Mouse (Mus musculus) hindbrain, postnatal 0 days (tissue): ENCODE data around the gene Ephb2. TPM values are rescaled to one million over a fixed set of nuclear protein-coding genes. Genes with fewer than 3 reads are reported as not detected.

Source experiments
- ATAC-seq: fragments of 200-750 bp; cut with Nextera tagmentation; 2 replicates; pipeline ENCODE4 v1.8.0; 2017; ENCODE audit warnings: mild to moderate bottlenecking, moderate TSS enrichment, moderate library complexity
- DNase-seq: peaks from one replicate; pipeline ENCODE4 v3.0.0-alpha.2; 2015; ENCODE audit warnings: low spot score
- H3K27ac ChIP-seq: fragments of 300-500 bp; sonication (generic); 2 replicates; pipeline ENCODE4 v1.5.1; 2014; ENCODE audit warnings: mild to moderate bottlenecking
- H3K27me3 ChIP-seq: fragments of 300-500 bp; sonication (generic); 2 replicates; pipeline ENCODE4 v1.6.1; 2014; ENCODE audit warnings: low read length, mixed read lengths; ENCODE audit not compliant: insufficient read depth
- H3K36me3 ChIP-seq: fragments of 300-500 bp; sonication (generic); 2 replicates; pipeline ENCODE4 v1.6.1; 2014; ENCODE audit warnings: low read length, mixed read lengths; ENCODE audit not compliant: insufficient read depth
- H3K4me1 ChIP-seq: fragments of 300-500 bp; sonication (generic); 2 replicates; pipeline ENCODE4 v1.6.1; 2014; ENCODE audit warnings: antibody characterized with exemption, low read length, mixed read lengths; ENCODE audit not compliant: insufficient read depth
- H3K4me2 ChIP-seq: fragments of 300-500 bp; sonication (generic); 2 replicates; pipeline ENCODE4 v1.6.1; 2014; ENCODE audit warnings: low read depth, mild to moderate bottlenecking, low read length, moderate library complexity, mixed read lengths
- H3K4me3 ChIP-seq: fragments of 300-500 bp; sonication (generic); 2 replicates; pipeline ENCODE4 v1.5.1; 2014; ENCODE audit warnings: low read length
- H3K9ac ChIP-seq: fragments of 300-500 bp; sonication (generic); replicated peaks from 2 replicates; pipeline ENCODE4 v1.6.1; 2014; ENCODE audit warnings: mild to moderate bottlenecking, low read length, moderate library complexity, mixed read lengths
- H3K9me3 ChIP-seq: fragments of 300-500 bp; sonication (generic); 2 replicates; pipeline ENCODE4 v1.6.1; 2016; ENCODE audit warnings: low read length, mixed read lengths
- CTCF ChIP-seq: IDR thresholded peaks from 2 replicates; pipeline ENCODE4 v1.5.1; 2016; ENCODE audit warnings: antibody characterized with exemption, control low read depth, low read depth
- WGBS: fragments of 180-500 bp; shearing (Covaris S2); extraction: QIAGEN DNeasy Blood & Tissue Kit; methylation state at CpG from one replicate; pipeline ENCODE4 v1.1.7; 2014; 5-methylcytosine and 5-hydroxymethylcytosine counted together
- polyA plus RNA-seq: library from polyadenylated mRNA; unstranded; fragments of >200 nt; fragmentation: Nextera tagmentation; extraction: Ambion mirVana; gene quantifications from 2 replicates; pipeline ENCODE4 v1.2.1, GENCODE M21; 2015
- total RNA-seq: library from RNA; depleted of rRNA; stranded (reverse); fragments of >200 nt; gene quantifications from 2 replicates; pipeline ENCODE4 v1.2.3, GENCODE M21; 2014; rRNA removed

The Ephb2 gene
- 136 and 150 TPM in 2 replicates for total RNA-seq
- polyA plus RNA-seq: 12.6 and 13.0 TPM in 2 replicates

- no peak for TF ChIP-seq CTCF
- no peaks in the 10 kb centered on the region for H3K36me3 ChIP-seq
- H3K9me3 ChIP-seq: no peaks in the 10 kb centered on the region
- H3K4me3 ChIP-seq: peak within 1 kb of the TSS; percentile 87
- ATAC-seq: peak; percentile 77
- peak within 1 kb of the TSS; percentile 98 for H3K27ac ChIP-seq
- DNase-seq: peak; percentile 86
- WGBS: under 1% methylated on average over 76 of the region's 88 CpGs
- peak within 1 kb of the TSS; percentile 92 for H3K9ac ChIP-seq
- H3K4me2 ChIP-seq: peak within 1 kb of the TSS; percentile 91
- H3K4me1 ChIP-seq: peaks cover 31% of the 10 kb centered on the region
- H3K27me3 ChIP-seq: no peaks in the 10 kb centered on the region
Measured at GRCm38 (mm10) chr4:136835621-136836386, at the start of gene Ephb2. Gene Ephb2, minus strand, starts transcription at chr4:136835988.

- no peak for ATAC-seq
- no peak overlapping the region for H3K4me2 ChIP-seq
- H3K4me1 ChIP-seq: no peaks in the 10 kb centered on the region
- no peaks in the 10 kb centered on the region for H3K36me3 ChIP-seq
- no peak overlapping the region for H3K4me3 ChIP-seq
- DNase-seq: peak; percentile 49
- no peak overlapping the region for H3K9ac ChIP-seq
- peak; percentile 52 for TF ChIP-seq CTCF
- 24% methylated on average over 5 of the region's 5 CpGs for WGBS
- H3K27ac ChIP-seq: no peak overlapping the region
- no peaks in the 10 kb centered on the region for H3K9me3 ChIP-seq
- no peaks in the 10 kb centered on the region for H3K27me3 ChIP-seq
Measured at GRCm38 (mm10) chr4:136878601-136879000, 42.8 kb upstream of the Ephb2 start.

GRCm38 (mm10) chr4:136878171-136878570 is 42.4 kb upstream of the Ephb2 start:
- Histone ChIP-seq H3K4me1 (no peaks in the 10 kb centered on the region), H3K27me3 (no peaks in the 10 kb centered on the region), H3K9me3 (no peaks in the 10 kb centered on the region), H3K4me2 (no peak overlapping the region), H3K9ac (no peak overlapping the region), H3K27ac (no peak overlapping the region), H3K36me3 (no peaks in the 10 kb centered on the region), H3K4me3 (no peak overlapping the region)
- peak; percentile 35; the same call in 1 of the 2 replicates for ATAC-seq
- no peak for TF ChIP-seq CTCF
- DNase-seq: no peak
- WGBS: 54% methylated on average over 8 of the region's 8 CpGs

- Histone ChIP-seq H3K9me3 (no peaks in the 10 kb centered on the region), H3K4me2 (no peak overlapping the region), H3K4me1 (no peaks in the 10 kb centered on the region), H3K36me3 (no peaks in the 10 kb centered on the region), H3K27ac (no peak overlapping the region), H3K4me3 (no peak overlapping the region), H3K9ac (no peak overlapping the region), H3K27me3 (no peaks in the 10 kb centered on the region)
- 17% methylated on average over 7 of the region's 7 CpGs for WGBS
- peak; percentile 62 for ATAC-seq
- TF ChIP-seq CTCF: peak; percentile 91
- peak; percentile 87 for DNase-seq
Measured at GRCm38 (mm10) chr4:136876971-136877370, 41.2 kb upstream of the Ephb2 start.

DNA sequence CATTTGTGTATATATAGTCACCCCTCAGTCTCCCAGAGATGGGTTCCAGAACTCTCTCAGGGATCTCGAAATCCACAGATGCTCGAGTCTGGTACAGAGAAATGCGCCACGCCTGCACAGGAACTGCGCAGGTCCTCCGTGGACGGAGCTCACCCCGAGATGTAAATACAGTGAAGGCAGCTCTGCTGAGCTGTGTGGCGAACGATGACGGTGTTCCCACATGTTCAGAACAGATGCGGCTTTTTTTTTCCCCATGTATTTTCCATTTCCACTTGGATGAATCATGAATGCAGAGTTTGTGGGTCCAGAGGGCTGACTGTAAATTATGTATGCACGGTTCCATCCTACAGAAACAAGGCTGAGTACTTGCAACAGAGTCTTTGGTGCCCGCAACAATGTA is 39.2 kb upstream of the Ephb2 start:
- no peak for TF ChIP-seq CTCF
- H3K4me3 ChIP-seq: no peak overlapping the region
- WGBS: 83% methylated on average over 14 of the region's 14 CpGs
- H3K27ac ChIP-seq: no peak overlapping the region
- no peak for ATAC-seq
- no peaks in the 10 kb centered on the region for H3K36me3 ChIP-seq
- no peaks in the 10 kb centered on the region for H3K4me1 ChIP-seq
- H3K4me2 ChIP-seq: no peak overlapping the region
- H3K9me3 ChIP-seq: no peaks in the 10 kb centered on the region
- H3K27me3 ChIP-seq: no peaks in the 10 kb centered on the region
- no peak overlapping the region for H3K9ac ChIP-seq
- DNase-seq: no peak

- Histone ChIP-seq H3K27ac (no peak overlapping the region), H3K4me3 (no peak overlapping the region), H3K4me1 (peaks cover 12% of the 10 kb centered on the region; the same call in 1 of the 2 replicates), H3K27me3 (no peaks in the 10 kb centered on the region), H3K4me2 (no peak overlapping the region), H3K9ac (no peak overlapping the region), H3K9me3 (no peaks in the 10 kb centered on the region), H3K36me3 (no peaks in the 10 kb centered on the region)
- DNase-seq (no peak), ATAC-seq (no peak)
- no peak for TF ChIP-seq CTCF
- WGBS: 71% methylated on average over 6 of the region's 6 CpGs
Measured at GRCm38 (mm10) chr4:136868371-136868770, 32.6 kb upstream of the Ephb2 start.
